Mouse (Mus musculus): ENCODE measurements around the gene Amigo1. TPM values are rescaled to one million over a fixed set of nuclear protein-coding genes. Genes with fewer than 3 reads are reported as not detected.
"Not testable (repeated sequence)": the region's sequence is repeated elsewhere in the genome, so short reads cannot be mapped to it uniquely, and the experiment has no call there.

Gene Amigo1
- total RNA-seq, 1 experiment from 2014 or later = 19.3 TPM

DNA sequence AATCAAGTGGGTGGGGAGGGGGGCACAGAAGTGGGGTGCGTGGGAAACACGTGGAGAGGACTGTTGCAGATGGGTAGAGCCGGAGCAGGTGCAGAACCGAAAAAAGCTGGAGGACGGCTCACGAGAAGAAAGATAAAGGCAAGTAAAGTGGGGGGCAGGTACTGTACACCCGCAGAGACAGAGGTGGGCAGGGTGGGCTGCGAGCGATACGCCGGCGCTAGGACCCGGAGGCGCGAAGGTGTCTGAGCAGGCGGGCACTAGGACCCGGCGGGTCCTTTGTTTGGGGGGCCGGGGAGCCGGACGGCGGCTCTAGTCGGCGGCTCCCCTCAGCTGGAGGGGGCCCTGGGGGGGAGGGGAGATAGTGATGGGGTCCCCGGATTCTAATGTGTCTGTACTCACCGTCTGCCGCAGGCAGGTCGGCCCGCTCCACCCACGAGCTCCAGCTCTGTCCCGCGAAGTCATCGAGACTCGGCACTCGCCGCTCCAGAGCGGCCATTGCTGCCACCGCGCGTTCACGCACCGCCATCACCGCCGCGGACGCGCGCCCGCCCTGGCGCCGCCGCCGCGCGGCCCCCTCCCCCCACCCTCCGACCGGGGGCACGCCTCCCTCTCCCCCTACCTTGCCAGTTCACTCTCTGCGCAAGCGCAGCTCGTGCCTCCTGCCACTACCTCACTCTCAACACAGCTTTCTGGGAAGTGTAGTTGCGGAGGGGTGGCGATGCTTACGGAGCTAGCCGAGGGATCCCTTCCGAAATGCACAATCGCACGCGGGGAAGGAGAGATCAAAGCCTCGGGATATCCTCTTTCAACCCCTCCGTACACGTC, 24.0 kb downstream of the Amigo1 start:
- peak; percentile 96 for DNase-seq

DNA sequence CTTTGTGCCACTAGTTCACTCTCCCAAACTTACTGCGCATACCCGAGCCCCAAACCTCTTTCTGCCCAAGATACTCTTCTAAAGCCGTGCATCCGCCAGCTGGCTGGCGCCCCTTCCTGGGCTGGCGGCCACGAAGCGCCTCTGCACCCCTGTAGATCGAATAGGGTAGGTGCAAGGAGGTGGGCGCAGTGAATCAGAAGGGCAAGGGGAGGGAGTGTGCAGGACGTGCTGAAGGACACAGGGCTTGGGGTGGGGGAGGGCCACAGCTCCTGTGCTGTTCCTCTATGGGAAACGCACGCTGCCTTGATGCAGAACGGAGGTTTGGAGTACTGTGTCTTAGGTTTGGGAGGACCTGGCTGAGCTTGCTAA, 24.6 kb downstream of the Amigo1 start, which contains the start of gene Atxn7l2:
Atxn7l2 (minus strand) TSS at position 164 of the 369 bp plus-strand sequence.
- DNase-seq = peak; percentile 76

DNA sequence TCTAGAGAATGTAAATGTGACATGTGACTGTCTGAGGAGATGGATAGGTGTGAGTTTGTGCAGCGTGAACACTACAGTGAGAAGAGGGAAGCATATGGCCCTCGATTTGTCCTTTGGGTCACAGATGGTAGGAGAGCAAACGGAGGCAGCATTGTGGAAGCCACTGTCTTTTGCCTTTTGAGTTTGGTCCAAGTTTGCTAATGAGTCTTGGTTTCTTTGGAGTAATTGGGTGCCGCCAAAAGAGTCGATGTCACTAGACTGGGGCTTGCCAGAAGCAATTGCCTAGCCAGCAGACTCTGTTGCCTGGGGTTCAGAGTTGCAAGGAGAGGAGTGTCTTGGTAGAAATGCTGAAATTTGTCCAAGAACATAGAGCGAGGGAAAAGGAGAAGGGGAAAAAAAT, 25.7 kb downstream of the Amigo1 start:
- no peak for DNase-seq

DNA sequence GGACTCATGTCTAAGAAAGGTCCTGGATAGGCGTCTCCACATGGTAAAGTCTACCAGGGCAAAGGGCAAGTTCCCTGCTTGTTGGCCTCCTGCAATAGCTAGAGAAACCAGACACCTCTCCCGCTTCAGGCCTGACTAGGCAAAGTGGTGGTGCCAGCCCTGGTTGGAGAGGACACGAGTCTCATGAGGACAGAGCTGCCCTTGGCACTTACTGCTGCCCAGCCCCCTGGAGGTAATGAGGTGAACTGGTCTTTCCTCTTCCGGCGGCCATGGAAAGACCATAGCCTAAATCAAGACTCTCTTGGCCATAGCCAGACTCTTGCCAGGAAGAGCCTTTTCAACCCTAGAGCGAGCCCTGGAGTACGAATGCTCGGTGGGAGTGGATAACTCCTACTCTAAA, 26.3 kb downstream of the Amigo1 start:
- peak; percentile 34 for DNase-seq

DNA sequence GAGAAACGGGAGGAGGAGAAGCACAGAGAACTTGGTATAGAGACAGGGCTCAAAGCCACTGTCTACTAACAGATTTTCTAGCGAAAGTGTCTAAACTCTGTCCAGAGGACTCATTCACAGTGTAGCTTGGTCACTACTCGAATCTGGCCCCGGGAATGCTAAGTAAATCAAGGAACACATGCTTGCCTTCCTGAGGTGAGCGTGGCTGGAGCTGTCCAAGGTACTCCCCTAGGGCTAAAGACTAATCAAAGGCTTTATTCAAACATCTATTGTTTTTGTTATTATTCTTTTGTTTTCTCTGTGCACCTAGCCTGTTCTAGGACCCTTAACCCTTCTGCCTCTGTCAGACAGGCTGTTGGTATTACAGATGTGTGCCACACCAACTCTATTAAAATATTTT, 28.6 kb downstream of the Amigo1 start:
- peak; percentile 60 for DNase-seq

DNA sequence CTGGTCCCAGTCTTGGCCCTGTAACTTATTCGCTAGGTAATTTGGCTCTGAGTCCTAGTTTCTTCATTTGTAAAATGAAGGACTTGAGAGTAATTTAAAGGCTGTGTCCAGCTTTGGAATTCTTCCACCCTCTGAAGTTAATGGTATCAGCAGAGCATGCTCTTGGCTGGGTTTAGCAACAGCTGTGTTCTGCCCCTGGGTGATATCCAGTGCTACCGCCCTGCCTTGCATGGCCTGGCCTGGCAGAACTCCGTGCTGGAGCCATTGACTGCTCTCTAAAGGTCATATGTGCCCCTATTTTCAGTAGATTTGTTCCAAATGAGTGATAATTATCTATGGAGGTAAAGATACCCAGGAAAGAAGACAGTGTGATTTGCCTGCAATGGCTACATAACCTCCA, 34.5 kb downstream of the Amigo1 start:
- DNase-seq = no peak

GRCm38 (mm10) chr3:108225711-108226557, 39.8 kb downstream of the Amigo1 start:
- DNase-seq = no peak

DNA sequence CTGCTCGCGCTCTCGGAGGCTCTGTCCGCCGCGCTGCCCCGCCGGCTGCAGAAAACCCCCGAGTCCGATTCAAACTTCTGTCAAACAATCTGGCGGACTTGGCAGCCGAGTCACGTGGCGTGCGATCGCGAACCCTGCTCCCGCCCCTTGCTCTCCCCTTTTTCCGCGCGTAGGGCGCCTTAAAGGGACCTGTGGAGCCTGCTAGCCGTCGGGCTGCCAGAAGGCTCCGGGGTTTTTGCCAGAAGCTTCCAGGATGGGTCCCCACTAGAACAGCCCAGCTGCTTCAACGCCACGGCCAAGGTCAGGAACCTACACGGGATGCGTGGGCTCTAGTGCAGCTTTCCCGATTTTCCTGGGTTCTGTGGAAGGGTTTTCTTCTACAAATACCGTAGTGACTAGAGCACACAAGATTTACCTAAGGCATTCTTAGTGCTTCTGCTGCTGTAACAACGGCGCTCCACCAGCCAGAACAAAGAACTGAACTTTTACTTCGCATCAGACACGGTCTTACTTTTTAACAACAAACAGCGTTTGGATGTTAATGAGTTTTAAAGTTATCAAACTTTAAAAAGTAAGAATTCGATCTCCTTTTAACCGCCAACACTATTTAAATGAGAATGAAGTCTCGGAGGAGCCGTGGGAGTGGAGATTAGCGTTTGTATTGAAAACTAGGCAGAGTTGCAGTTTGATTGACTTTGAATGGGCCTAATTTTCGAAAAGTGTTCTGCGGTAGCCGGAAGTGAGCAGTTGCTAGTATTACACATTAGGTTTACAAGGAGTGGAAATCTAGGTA, 40.6 kb downstream of the Amigo1 start, which contains the start of gene Sypl2:
Sypl2 (minus strand) TSS at position 91 of the 793 bp plus-strand sequence.
- peak; percentile 76 for DNase-seq

DNA sequence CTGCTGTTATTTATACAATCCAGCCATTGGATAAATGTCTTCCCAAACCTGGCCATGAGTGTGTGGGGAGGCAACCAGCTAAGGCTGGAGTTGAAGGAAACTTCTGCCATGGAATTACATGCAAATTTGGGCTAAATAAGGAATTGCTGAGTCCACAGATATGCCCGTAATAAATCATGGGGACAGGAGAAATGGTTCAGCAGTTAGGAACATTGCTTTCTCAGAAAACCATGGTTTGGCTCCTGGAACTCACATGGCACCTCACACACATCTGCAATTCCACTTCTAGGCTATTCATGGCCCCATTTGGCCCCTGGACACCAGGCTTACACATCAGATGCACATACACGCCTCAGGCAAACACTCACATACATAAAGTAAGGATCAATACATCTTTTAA, 41.4 kb downstream of the Amigo1 start:
- no peak for DNase-seq

DNA sequence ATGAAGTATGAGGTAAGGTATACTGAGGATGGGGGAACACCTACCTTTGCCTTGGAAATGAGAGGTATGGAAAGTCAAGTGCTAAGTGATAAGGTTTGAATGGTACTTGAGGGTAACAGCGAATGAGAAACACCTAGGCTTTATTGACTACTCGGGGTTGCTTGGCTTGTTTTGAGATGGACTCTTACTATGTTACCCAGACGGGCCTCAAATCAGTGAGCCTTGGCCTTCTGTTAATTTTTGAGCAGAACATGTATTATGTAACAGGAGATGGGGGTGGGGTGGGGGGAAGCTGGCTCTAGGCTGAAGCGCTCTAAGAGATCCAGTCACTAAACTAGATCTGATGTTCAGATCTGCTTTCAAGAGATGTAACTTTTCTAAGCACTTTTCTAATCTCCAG, 45.5 kb downstream of the Amigo1 start:
- DNase-seq = no peak

- DNase-seq = not testable (repeated sequence)
Measured at GRCm38 (mm10) chr3:108237474-108238102, 51.5 kb downstream of the Amigo1 start.

DNA sequence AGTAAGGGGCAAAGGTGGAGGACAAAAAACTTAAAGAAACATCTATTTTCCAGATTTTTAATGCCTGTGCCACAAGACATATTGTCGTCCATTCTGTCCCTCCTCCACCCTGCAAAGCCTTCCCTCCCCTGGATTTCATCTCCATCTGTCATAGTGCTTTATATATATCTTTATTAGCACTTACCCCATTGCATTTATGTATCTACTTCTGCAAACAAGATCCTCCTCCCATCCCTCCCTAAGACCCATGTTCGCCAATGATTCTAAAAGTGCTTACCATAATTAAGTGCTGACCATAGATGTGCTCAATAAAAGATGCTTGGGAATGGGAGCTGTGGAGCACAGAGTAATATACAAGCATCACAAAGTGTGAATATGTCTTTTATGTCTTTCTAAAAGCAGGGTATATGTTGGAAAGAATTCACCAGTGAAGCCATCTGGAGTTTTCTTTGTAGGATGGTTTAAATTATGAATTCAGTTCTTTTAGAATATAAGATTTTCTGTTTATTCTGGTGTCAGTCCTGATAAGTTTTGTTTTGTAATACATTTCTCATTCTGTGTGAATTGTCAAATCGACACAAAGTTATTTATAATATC, 55.2 kb downstream of the Amigo1 start:
- DNase-seq = no peak

Other genes starting within 250 kb of the Amigo1 start
- gene Gstm6, start 242.6 kb upstream of the Amigo1 start, total RNA-seq (2021) = 3.3 and 5.9 TPM in 2 replicates
- 2.1 TPM in 1 of 2 replicates, not detected in the other for gene Gstm3, start 217.1 kb upstream of the Amigo1 start, total RNA-seq (2021)
- 109 and 111 TPM in 2 replicates for gene Gstm2, start 199.9 kb upstream of the Amigo1 start, total RNA-seq (2021)
- gene Gstm1, start 168.4 kb upstream of the Amigo1 start, total RNA-seq (2021) = 145 and 158 TPM in 2 replicates
- 11.2 and 12.3 TPM in 2 replicates for gene Gstm4, start 141.4 kb upstream of the Amigo1 start, total RNA-seq (2021)
- 117 and 124 TPM in 2 replicates for gene Ampd2, start 99.7 kb upstream of the Amigo1 start, total RNA-seq (2021)
- 9.8 and 12.6 TPM in 2 replicates for gene Gnat2, start 93.5 kb upstream of the Amigo1 start, total RNA-seq (2021)
- gene Gnai3, start 40.2 kb upstream of the Amigo1 start, total RNA-seq (2021) = 134 and 140 TPM in 2 replicates
- gene Gpr61, start 31.5 kb upstream of the Amigo1 start, total RNA-seq (2021) = 0.23 TPM in 1 of 2 replicates, not detected in the other
- gene Cyb561d1, start 14.9 kb downstream of the Amigo1 start, total RNA-seq (2021) = 5.7 and 9.6 TPM in 2 replicates
- gene Atxn7l2, start 24.6 kb downstream of the Amigo1 start, total RNA-seq (2021) = 8.1 and 10.2 TPM in 2 replicates
- 0.15 and 0.22 TPM in 2 replicates for gene Sypl2, start 40.3 kb downstream of the Amigo1 start, total RNA-seq (2021)
- gene Psma5, start 70.6 kb downstream of the Amigo1 start, total RNA-seq (2021) = 83.9 and 86.4 TPM in 2 replicates
- 42.0 and 45.7 TPM in 2 replicates for gene Sort1, start 97.7 kb downstream of the Amigo1 start, total RNA-seq (2021)
- not detected in 2 replicates for gene Mybphl, start 178.6 kb downstream of the Amigo1 start, total RNA-seq (2021)
- gene Psrc1, start 197.5 kb downstream of the Amigo1 start, total RNA-seq (2021) = 4.1 and 5.3 TPM in 2 replicates
- gene Celsr2, start 229.2 kb downstream of the Amigo1 start, total RNA-seq (2021) = 8.7 and 11.0 TPM in 2 replicates